Mouse (Mus musculus) layer of hippocampus, adult 9-10 months (tissue): Measurements from ENCODE around the gene Daxx.
"Not testable (repeated sequence)": the region's sequence is repeated elsewhere in the genome, so short reads cannot be mapped to it uniquely, and the experiment has no call there.

Experiments
- DNase-seq: peaks from one replicate; pipeline ENCODE4 v3.0.0; 2022; ENCODE audit warnings: low spot score

Gene Daxx

DNA sequence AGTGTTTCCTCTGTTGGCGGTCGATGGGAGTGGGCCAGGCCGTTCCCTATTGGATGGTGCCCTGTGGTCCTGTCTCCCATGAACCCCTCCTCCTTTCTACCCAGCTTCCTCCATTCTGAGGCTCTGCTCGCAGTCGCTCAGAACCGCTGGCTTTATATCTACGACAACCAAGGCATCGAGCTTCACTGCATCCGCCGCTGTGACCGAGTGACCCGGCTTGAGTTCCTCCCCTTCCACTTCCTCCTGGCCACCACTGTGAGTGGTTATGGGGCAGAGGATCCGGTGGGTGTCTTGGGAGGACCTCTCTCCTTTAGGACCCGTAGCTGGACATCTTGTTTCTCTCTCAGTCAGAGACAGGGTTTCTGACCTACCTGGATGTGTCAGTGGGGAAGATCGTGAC, 34.2 kb downstream of the Daxx start:
- no peak for DNase-seq

DNA sequence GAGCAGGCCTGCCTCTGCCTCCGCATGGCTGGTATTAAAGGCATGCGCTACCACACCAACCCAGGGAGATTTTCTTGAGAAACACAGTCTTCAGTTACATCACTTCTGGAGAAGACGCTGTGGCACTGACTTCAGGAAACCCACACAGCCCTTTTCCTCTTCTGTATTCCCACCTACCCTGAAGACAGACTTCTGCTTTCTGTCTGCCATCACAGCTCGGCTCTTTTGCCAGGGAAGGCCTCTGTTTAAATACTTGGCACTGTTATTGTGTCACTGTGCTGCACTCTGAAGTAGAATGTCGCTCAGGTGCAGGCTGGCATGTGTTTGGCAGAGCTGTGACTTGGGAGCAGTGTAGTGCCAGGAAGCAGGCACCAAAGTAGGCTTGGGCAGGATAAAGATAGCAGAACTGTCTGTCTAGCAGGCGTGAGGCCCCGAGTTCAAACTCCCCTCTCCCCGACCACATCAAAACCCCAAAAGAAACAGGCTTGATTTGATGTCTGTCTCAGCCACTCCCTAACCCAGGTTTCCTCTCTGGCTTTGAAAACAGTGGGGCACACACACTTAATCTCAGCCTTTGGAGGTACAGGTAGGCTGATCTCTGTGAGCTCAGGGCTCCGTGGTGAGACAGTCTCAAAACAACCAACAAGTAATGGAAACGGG, 38.3 kb downstream of the Daxx start:
- DNase-seq, result no peak

DNA sequence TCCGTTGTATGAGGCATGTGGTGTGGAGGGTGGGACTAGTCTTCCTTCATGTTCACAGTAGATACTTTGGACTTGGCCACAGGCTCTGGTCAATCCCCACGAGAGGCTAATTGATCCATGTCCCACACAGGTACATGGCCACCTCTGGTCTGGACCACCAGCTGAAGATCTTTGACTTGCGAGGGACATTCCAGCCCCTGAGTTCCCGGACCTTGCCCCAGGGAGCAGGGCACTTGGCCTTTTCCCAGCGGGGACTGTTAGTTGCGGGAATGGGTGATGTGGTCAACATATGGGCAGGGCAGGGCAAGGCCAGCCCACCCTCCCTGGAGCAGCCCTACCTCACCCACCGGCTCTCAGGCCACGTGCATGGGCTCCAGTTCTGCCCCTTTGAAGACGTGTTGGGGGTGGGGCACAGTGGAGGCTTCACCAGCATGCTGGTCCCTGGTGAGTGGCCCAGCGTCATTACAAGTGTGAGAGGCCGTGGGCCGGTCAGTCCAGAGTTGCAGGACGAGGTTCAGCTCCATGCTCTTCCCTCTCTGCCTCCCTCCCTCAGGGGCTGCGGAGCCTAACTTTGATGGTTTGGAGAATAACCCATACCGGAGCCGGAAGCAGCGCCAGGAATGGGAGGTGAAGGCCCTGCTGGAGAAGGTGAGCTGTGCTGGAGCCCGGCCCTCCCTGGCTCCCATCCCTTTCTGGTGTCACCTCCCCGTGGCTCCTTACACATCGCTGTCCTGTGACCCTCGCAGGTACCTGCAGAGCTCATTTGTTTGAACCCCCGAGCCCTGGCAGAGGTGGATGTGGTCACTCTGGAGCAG, 39.1 kb downstream of the Daxx start:
- no peak for DNase-seq

DNA sequence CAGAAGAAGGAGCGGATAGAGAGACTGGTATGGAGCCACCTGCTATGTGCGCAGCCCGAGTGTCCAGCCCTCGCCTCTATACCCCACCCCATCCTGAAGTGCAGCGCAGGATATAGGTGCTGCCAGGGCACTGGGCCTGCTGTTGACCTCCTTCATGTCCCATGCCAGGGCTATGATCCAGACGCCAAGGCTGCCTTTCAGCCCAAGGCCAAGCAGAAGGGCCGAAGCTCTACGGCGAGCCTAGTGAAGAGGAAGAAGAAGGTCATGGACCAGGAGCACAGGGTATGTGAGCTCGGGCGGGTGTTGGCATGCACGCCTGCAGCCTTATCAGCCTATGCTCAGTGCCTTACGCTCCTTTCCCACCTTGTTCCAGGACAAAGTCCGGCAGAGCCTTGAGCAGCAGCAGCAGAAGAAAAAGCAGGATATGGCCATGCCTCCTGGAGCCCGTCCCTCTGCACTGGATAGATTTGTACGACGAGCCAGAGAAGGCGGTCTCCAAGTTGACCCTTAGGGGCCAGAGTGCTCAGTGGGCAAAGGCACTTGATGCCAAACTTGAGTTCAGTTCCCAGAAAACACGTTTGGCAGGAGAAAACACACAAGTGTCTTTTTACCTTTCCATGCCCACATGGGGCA, 39.8 kb downstream of the Daxx start:
- DNase-seq, result no peak

DNA sequence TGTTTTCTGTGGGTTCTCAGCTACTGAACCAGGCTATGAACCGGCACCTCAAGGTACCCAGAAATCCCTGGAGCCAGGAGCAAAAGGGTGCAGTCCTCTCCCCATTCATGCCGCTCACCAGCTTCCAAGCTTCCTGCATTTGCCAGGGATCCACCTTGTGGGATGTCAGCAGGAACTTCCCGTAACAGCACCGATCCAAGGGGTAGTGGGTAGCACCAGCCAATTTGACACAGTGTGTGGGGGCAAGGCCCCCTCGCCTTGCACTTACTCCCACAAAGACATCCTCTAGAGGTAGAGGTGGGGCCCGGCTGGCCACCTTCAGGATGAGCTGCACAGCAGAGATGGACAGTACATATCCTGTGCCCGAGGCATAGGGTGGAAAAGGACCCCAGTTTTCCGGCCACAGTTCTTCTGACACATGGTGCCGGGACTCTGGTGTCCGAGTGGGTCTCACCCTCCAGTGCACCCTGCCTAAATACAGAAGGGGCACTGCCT, 41.0 kb downstream of the Daxx start:
- DNase-seq, result no peak

DNA sequence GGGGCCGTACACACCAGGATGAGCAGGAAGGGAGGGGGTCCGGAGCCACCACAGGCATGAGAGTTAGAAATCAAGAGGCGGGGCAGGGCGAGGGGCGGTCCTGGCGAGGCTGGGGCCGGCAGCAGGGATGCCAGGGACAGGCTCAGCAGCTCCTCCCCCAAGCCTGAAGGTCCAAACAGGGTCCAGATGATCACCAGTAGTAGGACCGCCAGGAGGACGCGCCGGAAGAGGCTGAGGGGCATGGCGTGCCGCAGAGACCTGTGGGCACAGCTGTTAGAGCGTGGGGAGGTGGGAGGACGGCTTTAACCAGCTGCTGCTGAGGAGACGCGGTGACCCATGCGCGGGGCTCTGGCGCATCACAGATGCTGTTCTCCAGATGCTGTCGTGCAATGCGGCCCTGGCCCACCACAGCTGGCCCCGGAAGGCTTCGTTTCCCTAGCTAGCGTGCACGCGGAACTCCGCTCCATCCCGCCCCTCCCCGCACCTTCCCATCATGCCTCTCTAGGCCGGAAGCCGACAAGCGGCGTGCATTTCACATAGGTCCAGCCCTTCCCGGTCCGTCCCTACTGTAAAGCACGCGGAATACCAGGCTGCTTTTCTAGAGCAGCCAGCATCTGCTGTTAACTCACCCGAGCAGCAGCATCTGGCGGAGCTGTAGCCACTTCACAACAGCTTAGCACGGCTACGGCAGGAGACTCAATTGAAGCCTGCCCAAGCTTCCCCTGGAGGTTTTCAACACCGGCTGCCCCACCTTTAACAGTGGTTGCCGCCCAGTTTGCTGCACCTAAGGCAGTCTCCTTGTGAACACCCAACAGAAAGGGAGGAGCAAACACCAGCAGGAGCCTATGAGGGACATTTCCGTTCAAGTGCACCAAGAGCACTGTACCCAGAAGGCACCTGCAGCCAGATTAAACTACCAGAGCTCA, 42.1 kb downstream of the Daxx start, which contains the start of gene B3galt4:
Gene B3galt4 (minus strand): TSS at position 468 of the 926 bp plus-strand sequence.
- DNase-seq, result no peak

DNA sequence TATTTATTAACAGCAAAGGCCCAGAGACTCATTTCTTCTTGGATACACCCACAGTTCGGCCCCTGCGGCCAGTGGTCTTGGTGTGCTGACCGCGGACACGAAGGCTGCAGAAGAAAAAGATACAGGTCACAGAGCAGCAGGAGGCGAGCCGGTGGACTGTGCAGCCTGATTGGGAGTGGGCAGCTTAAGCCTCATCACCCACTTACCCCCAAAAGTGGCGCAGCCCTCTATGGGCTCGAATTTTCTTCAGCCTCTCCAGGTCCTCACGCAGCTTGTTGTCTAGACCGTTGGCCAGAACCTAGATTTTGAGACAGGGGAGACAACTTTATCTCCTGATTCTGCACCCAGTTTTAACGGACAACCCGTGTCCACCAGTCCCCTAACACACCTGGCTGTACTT, 42.8 kb downstream of the Daxx start:
- not testable (repeated sequence) for DNase-seq

DNA sequence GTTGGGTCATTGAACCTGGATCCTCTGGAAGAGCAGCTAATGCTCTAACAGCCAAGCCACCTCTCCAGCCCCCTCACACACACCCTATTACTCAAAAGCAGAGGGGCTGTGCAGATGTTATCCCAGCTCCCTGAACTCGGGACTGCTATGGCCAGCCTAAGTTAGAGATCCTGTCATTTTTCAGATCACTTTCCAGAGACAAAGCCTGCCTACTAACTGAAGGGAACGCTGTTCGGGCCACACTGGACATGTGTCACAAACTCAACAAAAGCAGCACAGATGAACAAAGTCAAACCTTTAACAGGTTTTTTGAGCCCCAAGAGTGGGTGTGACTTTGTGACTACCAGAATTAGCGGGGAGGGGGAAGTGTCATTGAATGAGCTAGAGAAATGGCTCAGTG, 43.7 kb downstream of the Daxx start:
- DNase-seq, result no peak

DNA sequence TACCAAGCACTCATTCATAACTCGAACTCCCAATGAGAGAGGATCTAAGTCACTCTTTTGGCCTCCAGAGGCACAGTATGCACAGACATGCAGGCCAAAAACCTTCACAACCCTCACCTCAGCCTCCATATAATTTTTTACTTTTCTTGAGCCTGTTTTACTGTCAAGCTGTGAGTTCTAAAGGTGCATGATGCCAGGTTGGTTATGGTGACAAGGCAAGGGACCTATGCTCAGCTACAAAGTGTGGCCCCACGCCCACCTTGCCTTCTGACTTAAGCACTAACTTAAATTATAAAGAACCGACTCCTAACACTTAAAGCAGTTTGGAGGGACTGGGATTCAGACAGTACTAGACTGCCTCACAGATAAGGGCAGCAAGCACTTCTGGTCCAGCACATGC, 44.1 kb downstream of the Daxx start:
- DNase-seq, result no peak

DNA sequence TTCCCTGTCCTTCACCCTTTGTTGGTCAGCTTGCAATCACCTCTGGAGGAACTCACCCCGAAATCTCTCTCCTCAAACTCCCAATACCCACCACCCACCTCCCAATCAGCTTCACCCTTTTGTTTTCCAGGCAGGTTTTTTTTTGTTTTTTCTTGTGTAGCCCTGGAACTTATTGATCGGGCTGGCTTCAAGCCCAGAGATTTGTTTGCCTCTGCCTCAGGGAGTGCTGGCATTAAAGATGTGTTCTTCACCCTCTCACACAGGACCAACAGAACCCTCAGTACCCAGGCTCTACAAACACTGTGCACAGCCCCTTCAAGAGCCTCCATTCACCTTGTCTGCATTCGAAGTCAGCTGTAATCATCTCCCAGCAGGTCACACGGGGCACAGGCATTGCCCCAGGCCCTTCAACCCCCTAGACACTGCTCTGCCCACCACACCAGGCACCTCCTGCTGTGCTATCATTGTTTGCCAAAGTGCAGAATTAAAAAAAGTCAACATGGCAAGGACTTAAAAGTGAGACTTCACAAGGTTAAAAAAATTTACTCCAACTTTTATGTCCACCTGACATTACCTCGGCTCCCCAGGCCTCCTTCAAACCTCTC, 44.8 kb downstream of the Daxx start:
- DNase-seq, result no peak

DNA sequence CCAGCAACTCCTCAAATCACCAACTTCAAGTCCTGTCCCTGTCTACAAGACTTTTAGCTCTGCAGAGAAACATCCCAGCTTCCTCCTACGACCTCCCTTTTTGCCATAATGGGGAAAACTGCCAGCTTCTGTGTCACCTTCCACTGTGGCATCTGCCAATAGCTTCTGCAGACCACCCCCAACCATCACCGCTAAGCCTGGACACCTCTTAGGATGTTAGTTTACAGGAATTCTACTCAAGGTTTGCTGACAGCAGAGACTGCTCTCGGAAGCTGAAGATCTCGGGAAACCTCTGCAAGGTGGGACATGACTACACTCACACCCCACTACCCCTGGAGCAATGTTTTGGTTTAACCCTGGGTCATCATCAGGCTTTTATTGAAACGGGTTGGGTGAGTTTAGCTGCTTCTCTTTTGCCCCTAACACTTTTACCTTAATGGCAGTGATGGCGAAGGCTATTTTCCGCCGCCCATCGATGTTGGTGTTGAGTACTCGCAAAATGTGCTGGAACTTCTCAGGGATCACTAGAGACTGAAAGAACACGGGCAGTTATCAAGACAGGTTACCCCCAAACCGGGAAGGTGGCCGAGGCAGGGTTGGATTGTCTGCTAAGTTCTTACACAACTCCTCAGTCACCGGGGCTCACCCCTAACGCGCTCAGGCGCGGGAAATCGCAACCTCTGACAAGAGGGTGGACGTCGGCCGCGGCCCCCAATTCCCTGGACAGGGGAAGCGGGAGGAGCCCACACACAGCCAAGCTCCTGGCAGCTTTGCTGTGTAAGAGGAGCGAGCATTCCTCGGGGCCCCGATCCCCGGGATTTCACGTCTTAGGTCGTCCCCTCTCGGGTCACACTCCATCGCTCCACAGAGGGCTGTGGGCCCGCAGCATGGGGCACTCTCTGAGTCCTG, 45.7 kb downstream of the Daxx start:
- no peak for DNase-seq

DNA sequence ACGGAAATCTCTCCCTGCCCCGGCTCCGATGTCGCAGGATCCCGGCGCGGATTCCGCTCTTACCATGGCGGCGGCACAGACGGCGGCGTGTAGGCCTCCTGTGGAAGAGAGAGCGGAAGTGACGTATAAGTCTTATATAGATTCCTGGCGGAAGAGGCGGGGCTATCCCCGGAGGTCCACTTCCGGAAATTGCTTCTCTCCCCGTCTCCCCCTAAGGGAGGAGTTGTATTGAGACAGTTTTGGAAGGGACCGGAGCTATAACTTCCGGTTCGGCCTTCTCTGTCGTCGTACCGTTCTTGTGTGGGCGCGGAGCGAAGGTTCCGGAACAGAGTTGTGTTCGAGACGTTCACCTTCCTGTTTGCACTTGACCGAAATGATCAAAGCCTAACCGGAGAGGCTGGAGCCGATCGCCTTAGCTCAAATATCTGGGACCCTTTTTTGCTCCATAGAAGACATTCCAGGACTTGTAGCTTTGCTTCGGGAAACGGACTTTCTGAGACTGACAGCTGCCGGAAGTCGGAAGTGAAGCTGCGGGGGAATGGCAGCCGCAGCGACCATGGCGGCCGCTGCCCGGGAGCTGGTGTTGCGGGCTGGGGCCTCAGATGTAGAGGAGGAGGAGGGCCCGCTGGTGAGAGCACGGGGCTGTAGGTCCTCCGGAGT, 46.5 kb downstream of the Daxx start, which contains the start of the genes Vps52 and Rps18:
Gene Vps52 (plus strand): TSS at position 258 of the 660 bp plus-strand sequence.
Gene Rps18 (minus strand): TSS at position 447 of the 660 bp plus-strand sequence.
- DNase-seq, result peak; percentile 95

DNA sequence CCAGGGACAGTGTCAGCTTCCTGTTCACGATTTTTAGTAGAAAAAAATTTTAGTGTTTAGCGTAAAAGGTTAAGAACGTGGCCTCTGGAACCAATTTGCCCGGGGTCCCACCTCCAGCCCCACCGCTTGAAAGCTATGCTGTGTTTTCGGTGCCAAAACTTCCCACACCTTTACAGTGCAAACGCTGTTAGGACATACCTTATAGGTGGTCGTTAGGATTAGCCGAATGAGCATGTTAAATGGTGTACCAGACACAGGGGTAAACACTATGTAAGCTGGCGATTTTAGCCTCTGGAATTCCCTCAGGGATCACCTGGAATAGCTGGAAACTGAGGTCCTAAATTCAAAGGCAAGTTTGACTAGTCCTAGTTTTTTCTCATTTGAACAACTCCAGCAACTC, 47.1 kb downstream of the Daxx start:
- DNase-seq, result no peak

DNA sequence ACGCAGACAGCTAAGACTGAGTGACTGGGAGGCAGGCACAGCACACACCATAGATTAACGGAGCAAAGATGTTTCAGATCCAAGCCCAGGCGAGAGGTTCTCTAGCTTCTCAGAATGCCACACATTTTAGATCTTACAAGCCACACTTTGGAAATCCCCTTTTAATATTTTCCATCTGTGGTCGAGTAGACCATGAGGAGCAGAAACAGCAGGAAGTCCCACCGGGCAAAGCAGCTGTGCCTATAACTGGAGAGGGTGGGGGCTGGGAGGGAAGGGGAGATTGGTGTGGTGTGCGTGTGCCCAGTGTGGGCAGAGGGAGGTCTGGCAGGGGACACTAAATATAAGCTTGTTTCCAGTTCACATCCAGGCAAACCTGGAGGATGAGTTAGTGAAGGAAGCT, 48.3 kb downstream of the Daxx start:
- DNase-seq, result no peak

DNA sequence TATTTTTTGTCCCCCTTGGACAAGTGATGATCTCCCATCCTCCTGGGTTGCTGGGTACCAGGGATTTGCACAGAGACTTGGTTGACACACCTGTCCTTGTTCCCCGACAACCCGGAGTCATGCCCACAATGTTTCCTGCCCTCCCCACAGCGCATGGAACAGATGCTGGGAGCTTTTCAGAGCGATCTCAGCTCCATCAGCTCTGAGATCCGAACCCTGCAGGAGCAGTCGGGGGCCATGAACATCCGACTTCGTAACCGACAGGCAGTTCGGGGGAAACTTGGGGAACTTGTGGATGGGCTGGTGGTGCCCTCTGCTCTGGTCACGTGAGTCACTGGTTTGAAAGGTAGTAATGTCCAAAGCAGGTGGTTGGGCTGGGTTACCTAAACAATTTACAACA, 49.2 kb downstream of the Daxx start:
- no peak for DNase-seq

DNA sequence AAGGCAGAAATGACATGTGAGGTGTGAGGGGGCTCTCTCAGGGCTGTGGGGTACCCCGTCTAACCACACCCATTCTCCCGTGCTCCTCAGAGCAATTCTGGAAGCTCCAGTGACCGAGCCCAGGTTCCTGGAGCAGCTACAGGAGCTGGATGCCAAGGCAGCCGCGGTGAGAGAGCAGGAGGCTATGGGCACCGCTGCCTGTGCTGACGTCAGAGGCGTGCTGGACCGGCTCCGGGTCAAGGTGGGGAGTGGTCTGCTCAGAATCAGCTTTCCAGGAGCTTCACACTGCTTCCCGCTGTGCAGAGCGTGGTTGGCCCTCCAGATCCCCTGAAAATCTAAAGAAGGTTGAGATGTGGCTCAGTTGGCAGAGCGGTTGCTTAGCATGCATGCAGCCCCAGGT, 49.9 kb downstream of the Daxx start:
- no peak for DNase-seq

DNA sequence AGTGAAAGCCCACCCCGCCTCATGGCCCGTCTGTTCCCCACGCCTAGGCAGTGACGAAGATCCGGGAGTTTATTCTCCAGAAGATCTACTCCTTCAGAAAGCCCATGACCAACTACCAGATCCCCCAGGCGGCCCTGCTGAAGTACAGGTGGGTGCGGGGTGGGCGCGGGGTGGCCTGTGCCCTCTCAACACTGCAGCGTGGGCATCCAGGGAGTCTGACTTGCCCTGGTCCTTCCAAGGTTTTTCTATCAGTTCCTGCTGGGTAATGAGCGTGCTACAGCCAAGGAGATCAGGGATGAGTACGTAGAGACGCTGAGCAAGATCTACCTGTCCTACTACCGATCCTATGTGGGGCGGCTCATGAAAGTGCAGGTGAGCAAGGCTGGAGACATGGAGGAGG, 50.7 kb downstream of the Daxx start:
- DNase-seq, result no peak

DNA sequence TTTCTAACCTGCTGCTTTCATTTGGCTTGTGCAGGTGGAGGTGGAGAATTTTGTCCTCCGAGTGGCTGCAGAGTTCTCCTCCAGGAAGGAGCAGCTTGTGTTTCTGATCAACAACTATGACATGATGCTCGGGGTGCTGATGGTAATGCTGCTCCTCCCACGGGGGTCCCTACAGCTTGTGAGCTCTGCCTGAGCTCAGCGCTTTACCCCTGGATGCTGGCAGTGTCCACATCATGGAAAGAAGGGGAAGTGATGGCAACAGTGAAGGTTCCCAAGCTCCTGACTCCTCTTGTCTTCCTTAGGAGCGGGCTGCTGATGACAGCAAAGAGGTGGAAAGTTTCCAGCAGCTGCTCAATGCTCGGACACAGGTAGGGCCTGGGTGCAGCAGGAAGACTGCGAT, 53.7 kb downstream of the Daxx start:
- DNase-seq, result no peak
